Mouse (Mus musculus): Measurements from ENCODE around the gene Mfsd6l. TPM values are rescaled to one million over a fixed set of nuclear protein-coding genes. Genes with fewer than 3 reads are reported as not detected.
A peak's percentile ranks its signal among the peaks of the same experiment; 100 is the strongest.

The Mfsd6l gene
- polyA plus RNA-seq, 1 experiment from 2014 or later = 4.7 TPM

DNA sequence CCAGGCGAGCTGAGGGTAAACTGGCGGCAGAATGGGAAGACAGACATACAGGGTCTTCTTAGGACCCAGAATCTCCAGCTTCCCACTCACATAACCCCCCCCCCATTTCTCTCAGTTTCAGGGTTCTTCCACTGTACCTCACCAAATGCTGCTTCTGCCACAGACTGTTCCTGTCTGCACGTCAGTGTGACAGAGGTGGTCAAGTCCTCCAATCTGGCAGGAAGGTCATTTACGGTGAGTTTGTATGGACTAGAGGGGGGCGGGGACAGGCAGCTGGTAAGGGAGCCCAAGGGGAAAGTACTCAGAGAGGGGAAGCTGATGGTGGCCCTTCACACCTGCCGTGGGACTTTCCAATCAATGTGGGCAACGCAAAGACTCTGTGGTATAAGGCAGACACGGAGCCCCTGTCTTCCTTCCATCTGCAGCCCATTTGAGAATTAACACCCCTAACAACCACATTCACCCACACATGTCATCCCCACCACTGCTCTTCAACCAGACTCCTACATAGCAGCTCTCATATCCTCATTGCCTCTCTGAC is 10.2 kb upstream of the Mfsd6l start:
- Histone ChIP-seq H3K27ac (no peak overlapping the region), H3K4me3 (replicated peaks; ENCODE audit: low read depth, low read length) (no peak overlapping the region), H3K36me3 (ENCODE audit: insufficient read depth, low read length) (no peaks in the 10 kb centered on the region), H3K9ac (ENCODE audit: low read depth, low read length) (no peak overlapping the region), H3K4me1 (replicated peaks; ENCODE audit: insufficient read depth, low read length) (no peaks in the 10 kb centered on the region), H3K27me3 (ENCODE audit: insufficient read depth, low read length) (no peaks in the 10 kb centered on the region), H3K9me3 (replicated peaks; ENCODE audit: low read length) (no peaks in the 10 kb centered on the region), H3K4me2 (ENCODE audit: low read length) (no peak overlapping the region)
- DNase-seq (ENCODE audit: low spot score) (no peak), ATAC-seq (replicated peaks; ENCODE audit: low FRiP score, low read depth) (no peak)
- 75% methylated on average over 8 of the region's 8 CpGs for WGBS
- no peak for TF ChIP-seq CTCF (IDR thresholded peaks at IDR 0.05; ENCODE audit: low read depth)

DNA sequence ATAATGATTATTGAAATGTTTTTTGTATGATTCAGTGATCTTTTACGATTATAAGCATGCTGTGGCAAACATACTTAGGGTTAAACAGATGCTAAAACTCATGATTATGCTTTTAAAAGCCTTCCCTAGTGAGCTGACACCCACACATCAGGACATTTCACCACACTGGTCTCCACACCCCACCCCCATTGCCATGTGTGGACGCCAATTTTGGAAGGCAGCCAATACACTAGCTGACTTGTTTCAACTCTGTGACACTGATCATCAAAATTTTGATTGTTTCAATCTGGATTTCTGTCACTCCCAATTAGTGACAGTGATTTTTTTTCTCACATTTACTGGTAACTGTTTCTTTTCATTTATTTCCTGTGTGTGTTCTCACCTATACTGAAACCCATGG is 8.5 kb upstream of the Mfsd6l start:
- H3K9me3 ChIP-seq (replicated peaks; ENCODE audit: low read length) = no peaks in the 10 kb centered on the region
- DNase-seq (ENCODE audit: low spot score) (no peak), ATAC-seq (replicated peaks; ENCODE audit: low FRiP score, low read depth) (no peak)
- H3K4me3 ChIP-seq (replicated peaks; ENCODE audit: low read depth, low read length) = no peak overlapping the region
- H3K27ac ChIP-seq = no peak overlapping the region
- H3K9ac ChIP-seq (ENCODE audit: low read depth, low read length) = no peak overlapping the region
- no peak overlapping the region for H3K4me2 ChIP-seq (ENCODE audit: low read length)
- H3K4me1 ChIP-seq (replicated peaks; ENCODE audit: insufficient read depth, low read length) = no peaks in the 10 kb centered on the region
- no peaks in the 10 kb centered on the region for H3K27me3 ChIP-seq (ENCODE audit: insufficient read depth, low read length)
- 47% methylated on average over 2 of the region's 2 CpGs for WGBS
- TF ChIP-seq CTCF (IDR thresholded peaks at IDR 0.05; ENCODE audit: low read depth) = no peak
- H3K36me3 ChIP-seq (ENCODE audit: insufficient read depth, low read length) = no peaks in the 10 kb centered on the region

DNA sequence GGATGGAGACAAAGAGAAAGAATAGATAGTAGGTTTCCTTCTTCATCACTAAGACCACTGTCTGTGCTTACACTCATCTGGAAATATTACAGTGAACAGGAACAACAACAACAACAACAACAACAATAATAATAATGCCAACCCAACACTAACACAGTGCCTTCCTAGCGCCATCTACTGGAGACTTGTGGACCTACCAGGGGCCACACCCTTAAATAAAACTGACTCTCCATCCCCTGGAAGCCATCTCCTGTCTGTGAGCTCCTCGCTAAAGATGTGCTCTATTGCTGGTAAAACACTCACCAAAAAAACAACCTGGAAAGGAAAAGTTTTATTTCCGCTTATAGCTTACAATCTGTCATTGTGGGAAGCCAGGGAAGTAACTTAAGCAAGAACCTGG is 6.4 kb upstream of the Mfsd6l start:
- Histone ChIP-seq H3K4me3 (replicated peaks; ENCODE audit: low read depth, low read length) (no peak overlapping the region), H3K9ac (ENCODE audit: low read depth, low read length) (no peak overlapping the region), H3K4me1 (replicated peaks; ENCODE audit: insufficient read depth, low read length) (0 out of 2 replicates have a peak, but pooled peaks cover 3% of the 10 kb centered on the region), H3K36me3 (ENCODE audit: insufficient read depth, low read length) (no peaks in the 10 kb centered on the region), H3K27ac (no peak overlapping the region), H3K4me2 (ENCODE audit: low read length) (no peak overlapping the region), H3K9me3 (replicated peaks; ENCODE audit: low read length) (no peaks in the 10 kb centered on the region), H3K27me3 (ENCODE audit: insufficient read depth, low read length) (no peaks in the 10 kb centered on the region)
- 63% methylated on average over 3 of the region's 3 CpGs for WGBS
- TF ChIP-seq CTCF (IDR thresholded peaks at IDR 0.05; ENCODE audit: low read depth) = peak; percentile 58
- no peak for ATAC-seq (replicated peaks; ENCODE audit: low FRiP score, low read depth)
- DNase-seq (ENCODE audit: low spot score) = no peak

- no peak overlapping the region for H3K4me3 ChIP-seq (replicated peaks; ENCODE audit: low read depth, low read length)
- TF ChIP-seq CTCF (IDR thresholded peaks at IDR 0.05; ENCODE audit: low read depth) = no peak
- WGBS = 24% methylated on average over 4 of the region's 4 CpGs
- H3K36me3 ChIP-seq (ENCODE audit: insufficient read depth, low read length) = no peaks in the 10 kb centered on the region
- no peaks in the 10 kb centered on the region for H3K9me3 ChIP-seq (replicated peaks; ENCODE audit: low read length)
- ATAC-seq (replicated peaks; ENCODE audit: low FRiP score, low read depth) = no peak
- H3K27ac ChIP-seq = no peak overlapping the region
- no peak overlapping the region for H3K9ac ChIP-seq (ENCODE audit: low read depth, low read length)
- H3K4me2 ChIP-seq (ENCODE audit: low read length) = no peak overlapping the region
- DNase-seq (ENCODE audit: low spot score) = no peak
- 0 out of 2 replicates have a peak, but pooled peaks cover 3% of the 10 kb centered on the region for H3K4me1 ChIP-seq (replicated peaks; ENCODE audit: insufficient read depth, low read length)
- no peaks in the 10 kb centered on the region for H3K27me3 ChIP-seq (ENCODE audit: insufficient read depth, low read length)
Measured at GRCm38 (mm10) chr11:68550358-68550757, 5.6 kb upstream of the Mfsd6l start.

- Histone ChIP-seq H3K27ac (no peak overlapping the region), H3K27me3 (ENCODE audit: insufficient read depth, low read length) (no peaks in the 10 kb centered on the region), H3K4me3 (replicated peaks; ENCODE audit: low read depth, low read length) (no peak overlapping the region), H3K4me1 (replicated peaks; ENCODE audit: insufficient read depth, low read length) (0 out of 2 replicates have a peak, but pooled peaks cover 3% of the 10 kb centered on the region), H3K4me2 (ENCODE audit: low read length) (no peak overlapping the region), H3K9ac (ENCODE audit: low read depth, low read length) (no peak overlapping the region), H3K9me3 (replicated peaks; ENCODE audit: low read length) (no peaks in the 10 kb centered on the region), H3K36me3 (ENCODE audit: insufficient read depth, low read length) (no peaks in the 10 kb centered on the region)
- ATAC-seq (replicated peaks; ENCODE audit: low FRiP score, low read depth) = no peak
- peak; percentile 43 for DNase-seq (ENCODE audit: low spot score)
- TF ChIP-seq CTCF (IDR thresholded peaks at IDR 0.05; ENCODE audit: low read depth) = peak; percentile 60
- WGBS = 24% methylated on average over 8 of the region's 8 CpGs
Measured at GRCm38 (mm10) chr11:68553981-68554471, 2.0 kb upstream of the Mfsd6l start.

GRCm38 (mm10) chr11:68559546-68559945 is 3.6 kb downstream of the Mfsd6l start:
- WGBS = 61% methylated on average over 1 of the region's 1 CpGs
- ATAC-seq (replicated peaks; ENCODE audit: low FRiP score, low read depth) = no peak
- Histone ChIP-seq H3K9me3 (replicated peaks; ENCODE audit: low read length) (no peaks in the 10 kb centered on the region), H3K4me3 (replicated peaks; ENCODE audit: low read depth, low read length) (no peak overlapping the region), H3K27me3 (ENCODE audit: insufficient read depth, low read length) (no peaks in the 10 kb centered on the region), H3K9ac (ENCODE audit: low read depth, low read length) (no peak overlapping the region), H3K4me2 (ENCODE audit: low read length) (no peak overlapping the region), H3K36me3 (ENCODE audit: insufficient read depth, low read length) (no peaks in the 10 kb centered on the region), H3K27ac (no peak overlapping the region), H3K4me1 (replicated peaks; ENCODE audit: insufficient read depth, low read length) (no peaks in the 10 kb centered on the region)
- no peak for DNase-seq (ENCODE audit: low spot score)
- TF ChIP-seq CTCF (IDR thresholded peaks at IDR 0.05; ENCODE audit: low read depth) = peak; percentile 57

Data from kidney, postnatal 0 days (tissue).